Mouse (Mus musculus) embryo, embryonic 10.5 days (tissue): ENCODE results near the gene 2610021A01Rik.
"Not testable (repeated sequence)": the region's sequence is repeated elsewhere in the genome, so short reads cannot be mapped to it uniquely, and the experiment has no call there.

Source experiments
- DNase-seq: peaks from one replicate; pipeline ENCODE4 v3.0.0-alpha.2; 2015; ENCODE audit warnings: low spot score

Gene 2610021A01Rik

GRCm38 (mm10) chr7:41599034-41599813, at the start of gene 2610021A01Rik:
Gene 2610021A01Rik, plus strand, starts transcription at chr7:41599230.
- peak; percentile 96 for DNase-seq

- DNase-seq: no peak
These were observed 38.3 kb upstream of the 2610021A01Rik start for GRCm38 (mm10) chr7:41560681-41561080.

GRCm38 (mm10) chr7:41573562-41573961, 25.5 kb upstream of the 2610021A01Rik start, which contains the start of gene Gm6871:
Gene Gm6871, minus strand, starts transcription at chr7:41573662.
- not testable (repeated sequence) for DNase-seq

DNA sequence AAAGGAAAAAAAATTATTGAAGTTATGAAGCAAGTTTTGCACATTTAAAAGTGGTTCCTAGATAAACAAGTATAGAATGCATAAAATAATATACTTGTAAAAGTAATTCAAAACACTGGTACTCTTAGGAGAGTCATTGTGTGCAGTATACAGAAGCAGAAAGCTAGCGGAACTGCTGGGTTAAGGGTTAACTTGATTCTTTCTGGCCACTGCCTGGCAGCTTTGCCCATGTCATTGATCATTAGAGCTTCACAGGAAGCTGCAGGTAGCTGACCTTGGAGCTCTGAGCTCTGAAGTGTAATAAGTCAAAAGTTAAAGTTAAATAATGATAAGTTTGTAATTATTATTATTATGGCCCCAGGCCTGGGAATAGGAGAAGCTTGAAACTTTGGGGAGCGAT, 21.1 kb upstream of the 2610021A01Rik start:
- no peak for DNase-seq

GRCm38 (mm10) chr7:41582028-41582427, 17.0 kb upstream of the 2610021A01Rik start:
- DNase-seq: no peak

DNA sequence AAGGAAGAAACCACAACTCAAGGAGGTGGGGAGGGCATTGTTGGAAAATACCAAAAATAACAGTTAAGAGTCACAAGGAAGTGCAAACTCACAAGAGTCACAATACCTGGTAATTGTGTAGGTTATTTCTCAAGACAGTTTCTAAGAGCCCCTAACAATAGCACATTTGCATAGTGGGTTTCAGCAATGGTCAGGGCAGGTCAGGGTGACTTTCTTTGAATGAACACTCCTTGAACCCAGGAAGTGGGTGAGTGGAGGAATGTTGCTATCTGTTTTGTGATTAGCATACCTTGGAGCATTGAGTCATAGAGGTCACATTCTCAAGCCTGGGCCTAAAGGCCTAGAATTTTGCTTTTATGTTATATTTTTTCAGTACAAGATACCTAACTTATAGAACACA, 11.2 kb upstream of the 2610021A01Rik start:
- not testable (repeated sequence) for DNase-seq

DNA sequence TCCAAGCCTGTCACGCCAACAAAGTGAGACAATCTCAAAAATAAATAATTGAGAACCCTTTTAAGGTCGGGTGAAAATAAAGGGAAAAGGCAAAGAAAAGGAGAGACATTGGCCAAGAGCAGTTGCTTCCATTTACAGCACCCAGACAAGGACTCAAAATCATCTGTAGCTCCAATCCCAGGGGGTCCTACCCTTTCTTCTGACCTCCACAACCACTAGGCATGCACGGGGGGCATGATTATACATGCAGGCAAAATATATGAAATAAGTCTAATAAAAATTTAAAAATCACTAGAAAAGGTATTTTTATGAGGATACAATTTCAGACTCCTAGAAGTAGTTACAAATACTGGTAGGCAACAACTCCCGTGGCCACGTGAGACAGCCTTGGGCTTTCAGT, 415 bp upstream of the 2610021A01Rik start:
- DNase-seq: no peak

DNA sequence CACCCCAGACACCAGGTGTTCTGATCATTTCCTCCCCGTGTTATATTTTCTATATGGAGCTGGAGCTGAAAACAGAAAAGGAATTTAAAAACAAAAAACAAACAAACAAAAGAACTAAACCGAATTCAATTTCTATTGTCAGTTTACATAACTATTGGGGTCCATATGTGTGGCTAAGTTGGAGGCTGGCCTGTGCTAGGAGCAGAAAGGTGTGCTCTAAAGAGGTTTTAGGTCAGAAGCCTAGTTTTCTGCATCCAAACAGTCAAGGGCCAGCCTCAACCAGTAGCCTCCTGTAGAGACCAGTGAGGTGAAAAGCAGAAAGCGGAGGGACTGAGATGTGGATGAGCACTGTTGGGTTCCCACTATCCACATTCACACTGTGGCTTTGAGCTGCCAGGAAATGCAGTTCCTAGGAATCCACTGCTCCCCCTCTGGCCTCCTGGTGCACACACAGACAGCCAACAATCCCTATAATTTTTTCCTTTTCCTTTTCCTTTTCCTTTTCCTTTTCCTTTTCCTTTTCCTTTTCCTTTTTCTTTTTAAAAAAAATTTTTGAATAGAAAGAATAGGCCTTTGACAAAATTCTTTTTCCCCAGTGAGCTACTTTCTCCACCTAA, 1.0 kb downstream of the 2610021A01Rik start:
- DNase-seq: peak; percentile 36

DNA sequence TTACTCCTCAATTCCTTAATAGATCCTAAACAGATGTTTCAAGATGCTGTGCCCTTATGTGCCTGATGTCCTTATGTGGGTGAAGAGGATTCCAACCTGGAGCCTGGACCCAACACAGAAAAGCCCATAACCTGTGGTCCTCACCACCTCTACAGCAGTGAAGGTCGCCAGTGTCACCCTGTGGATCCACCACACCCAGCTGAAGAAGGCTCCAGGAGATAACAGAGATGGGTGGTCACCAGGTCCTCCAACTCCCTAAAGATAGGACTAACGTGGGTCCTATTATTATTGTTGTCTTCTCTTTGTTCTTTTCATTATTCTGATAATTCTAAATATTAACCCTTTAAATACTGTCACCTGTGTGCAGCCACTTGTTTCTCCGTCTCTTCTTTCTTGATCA, 12.6 kb downstream of the 2610021A01Rik start:
- DNase-seq: no peak

DNA sequence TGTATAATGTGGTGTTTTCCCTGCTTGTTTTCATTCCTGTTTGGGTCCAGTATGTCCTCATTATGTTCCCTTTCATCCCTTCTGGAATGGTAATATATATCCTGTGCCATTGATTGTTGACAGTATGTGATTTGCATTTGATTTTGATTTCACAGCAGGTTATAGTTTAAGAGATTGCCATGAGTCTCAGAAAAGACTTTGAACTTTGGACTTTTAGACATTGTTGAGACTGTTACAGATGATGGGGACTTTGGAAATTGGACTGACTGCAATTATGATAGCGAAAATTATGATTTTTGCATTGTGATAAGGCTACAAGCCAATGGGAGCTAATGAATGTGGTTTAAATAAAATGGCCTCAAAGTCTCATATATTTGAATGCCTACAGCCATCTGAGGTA, 17.2 kb downstream of the 2610021A01Rik start:
- not testable (repeated sequence) for DNase-seq

- DNase-seq: peak; percentile 95
These were observed 33.6 kb downstream of the 2610021A01Rik start, which contains the start of gene Zfp788 for GRCm38 (mm10) chr7:41632409-41633220. Gene Zfp788, plus strand, starts transcription at chr7:41633203.

DNA sequence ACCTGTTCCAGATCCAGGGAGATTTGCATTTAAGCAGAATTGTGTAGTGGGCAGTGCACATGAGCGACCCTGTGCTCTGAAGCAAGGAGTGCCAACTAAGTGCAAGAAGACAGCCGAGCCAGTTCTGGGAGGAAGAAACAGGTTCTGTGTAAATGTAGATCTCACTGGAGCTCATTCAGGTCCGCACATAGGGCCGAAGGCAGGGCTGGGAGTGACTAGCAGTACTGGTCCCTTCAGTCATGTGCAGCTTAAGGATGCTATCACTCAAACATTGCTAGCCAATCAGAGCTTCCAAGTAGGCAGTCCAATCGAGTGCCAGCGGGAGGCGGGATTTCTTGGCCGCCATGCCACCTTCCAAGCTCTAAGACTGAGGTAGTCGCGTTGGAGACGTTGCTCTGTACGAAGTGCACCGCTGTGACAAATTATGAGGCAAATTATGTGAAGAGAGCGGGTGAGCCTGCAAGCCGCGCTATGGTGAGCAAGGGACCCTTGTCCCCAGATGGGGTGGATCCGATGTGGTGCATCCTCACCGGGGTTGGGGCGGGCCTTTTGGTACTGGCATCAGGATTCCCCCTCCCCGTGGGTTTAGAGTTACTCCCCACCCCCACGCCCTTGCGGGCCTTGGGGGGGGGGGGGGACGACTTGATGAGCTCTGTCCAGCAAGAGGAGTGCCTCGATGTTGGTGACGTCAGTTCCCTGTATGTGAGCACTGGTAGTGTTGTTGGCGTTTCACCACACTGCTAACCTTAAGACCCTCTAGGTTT, 34.4 kb downstream of the 2610021A01Rik start:
- peak; percentile 95 for DNase-seq

DNA sequence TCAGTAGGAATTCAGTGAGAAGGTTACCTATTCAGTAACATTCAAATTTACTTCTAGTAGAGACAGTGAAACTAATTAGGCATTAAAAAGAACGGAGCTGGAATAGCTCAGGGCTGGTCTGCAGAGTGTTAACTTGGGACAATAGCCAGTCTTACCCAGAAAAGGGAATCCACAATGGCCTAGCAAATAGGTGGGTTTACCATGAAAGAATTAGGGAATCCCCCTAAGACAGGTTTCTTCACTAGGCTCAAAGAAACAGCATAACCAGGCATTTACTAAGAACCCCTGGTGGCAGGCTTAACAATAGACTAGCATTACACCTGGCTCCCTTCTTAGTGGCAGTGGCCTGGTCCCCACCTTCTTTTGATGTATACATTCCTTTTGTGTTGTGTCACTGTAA, 75.3 kb downstream of the 2610021A01Rik start:
- DNase-seq: not testable (repeated sequence)
